Mouse (Mus musculus): Measurements from ENCODE around the gene Vmn1r39.
"Not testable (repeated sequence)": the region's sequence is repeated elsewhere in the genome, so short reads cannot be mapped to it uniquely, and the experiment has no call there.

Vmn1r39 gene

GRCm38 (mm10) chr6:66810509-66810908, at the start of gene Vmn1r39:
Gene Vmn1r39 (minus strand): TSS chr6:66810609.
- DNase-seq (ENCODE audit: low spot score): no peak

GRCm38 (mm10) chr6:66859391-66859790, 49.0 kb upstream of the Vmn1r39 start:
- no peak for DNase-seq (ENCODE audit: low spot score)

DNA sequence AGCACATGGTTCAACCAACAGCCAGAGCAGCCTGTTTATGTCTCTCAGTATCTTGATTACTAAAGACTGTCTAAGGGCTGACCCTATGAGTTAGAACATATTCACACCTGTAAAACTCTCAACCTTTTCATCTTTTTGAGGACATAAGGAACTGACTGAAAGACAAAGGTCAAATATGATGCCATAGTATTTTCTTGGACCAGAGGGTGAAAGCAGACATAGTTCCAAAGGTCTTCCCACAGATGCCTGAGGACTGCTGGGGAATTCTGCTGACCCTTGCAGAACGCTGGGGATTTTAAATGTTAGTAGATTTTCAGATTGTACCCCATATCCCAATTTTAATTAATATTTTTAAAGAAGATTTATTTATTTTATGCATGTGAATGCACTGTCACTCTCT, 47.9 kb upstream of the Vmn1r39 start:
- DNase-seq (ENCODE audit: low spot score): no peak

DNA sequence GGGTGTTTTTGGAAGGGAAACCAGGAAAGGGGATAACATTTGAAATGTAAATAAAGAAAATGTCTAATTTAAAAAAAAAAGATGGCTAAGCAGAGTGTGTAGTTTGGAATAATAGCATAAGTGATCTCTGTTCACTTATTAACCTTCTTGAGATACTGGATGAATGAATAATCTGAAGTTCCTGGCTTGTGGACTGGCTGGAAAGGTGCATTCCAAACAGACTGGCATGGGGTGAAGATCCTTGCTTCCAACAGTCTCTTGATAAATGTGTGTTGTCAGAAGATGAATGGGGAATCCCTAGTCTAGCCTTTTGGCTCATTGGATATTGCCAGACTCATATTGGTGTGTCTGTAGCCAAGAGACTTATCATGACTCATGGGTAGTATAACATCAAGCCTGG, 45.8 kb upstream of the Vmn1r39 start:
- DNase-seq (ENCODE audit: low spot score): no peak

- DNase-seq (ENCODE audit: low spot score): no peak
These were observed 38.5 kb upstream of the Vmn1r39 start for GRCm38 (mm10) chr6:66848936-66849335.

DNA sequence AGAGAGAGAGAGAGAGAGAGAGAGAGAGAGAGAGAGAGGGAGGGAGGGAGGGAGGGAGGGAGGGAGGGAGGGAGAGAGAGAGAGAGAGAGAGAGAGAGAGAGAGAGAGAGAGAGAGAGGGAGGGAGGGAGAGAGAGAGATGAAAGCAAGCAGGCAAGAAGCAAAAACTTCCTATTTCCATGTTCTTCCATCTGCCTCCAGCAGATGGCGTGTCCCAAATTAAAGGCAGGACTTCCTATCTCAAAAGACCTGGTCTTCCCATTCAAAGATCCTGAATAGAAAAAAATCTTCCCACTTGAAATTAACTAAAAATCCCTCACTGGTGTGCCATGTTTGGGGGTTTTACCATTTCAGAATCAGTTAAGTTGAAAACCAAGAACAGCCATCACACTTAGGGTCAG, 30.2 kb upstream of the Vmn1r39 start:
- DNase-seq (ENCODE audit: low spot score): peak; percentile 9

DNA sequence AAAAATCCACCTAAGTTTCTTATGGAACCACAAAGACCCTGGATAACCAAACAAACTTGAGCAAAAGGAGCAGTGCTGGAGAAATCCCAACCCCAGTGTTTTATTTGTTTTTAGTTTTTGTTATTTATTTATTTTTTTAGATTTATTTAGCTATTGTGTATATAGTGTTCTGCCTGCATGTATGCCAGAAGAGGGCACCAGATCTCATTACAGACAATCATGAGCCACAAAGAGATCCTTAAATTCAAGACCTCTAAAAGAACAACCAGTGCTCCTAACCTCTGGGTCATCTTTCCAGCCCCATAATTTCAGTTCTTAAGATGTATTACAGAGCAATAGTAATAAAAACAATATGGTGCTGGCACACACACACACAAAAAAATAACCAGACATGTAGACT, 26.5 kb upstream of the Vmn1r39 start:
- DNase-seq (ENCODE audit: low spot score): no peak

- DNase-seq (ENCODE audit: low spot score): no peak
These were observed 4.1 kb downstream of the Vmn1r39 start for GRCm38 (mm10) chr6:66806311-66806710.

DNA sequence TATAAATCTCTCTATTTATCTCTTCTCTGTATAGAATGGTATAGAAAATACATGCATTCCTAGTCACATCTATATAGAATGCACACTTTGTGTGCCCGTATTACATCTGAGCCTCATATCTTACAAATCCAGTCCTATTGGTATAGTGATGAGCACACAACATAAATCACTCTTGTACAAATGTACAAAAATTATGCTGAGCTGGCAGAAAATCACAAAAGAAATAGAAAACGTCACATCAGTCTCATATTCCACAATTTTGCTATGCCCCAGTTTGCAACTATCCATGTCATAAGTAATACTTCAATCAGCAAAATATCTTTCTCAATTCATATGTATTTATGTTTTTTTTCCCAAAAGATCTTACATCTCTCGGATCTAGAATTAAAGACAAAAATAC, 4.7 kb downstream of the Vmn1r39 start:
- no peak for DNase-seq (ENCODE audit: low spot score)

GRCm38 (mm10) chr6:66782527-66782926, 27.9 kb downstream of the Vmn1r39 start, which contains the start of gene Vmn1r38:
Gene Vmn1r38 (minus strand): TSS chr6:66782627.
- DNase-seq (ENCODE audit: low spot score): not testable (repeated sequence)

Measured in left cerebral cortex, adult 11 months (tissue).